Mouse (Mus musculus): Measurements from ENCODE around the gene Asxl2. TPM values are rescaled to one million over a fixed set of nuclear protein-coding genes. Genes with fewer than 3 reads are reported as not detected.

The Asxl2 gene
- total and polyA plus RNA-seq, 2 experiments from 2014 or later: 9.5 to 16.0 TPM

DNA sequence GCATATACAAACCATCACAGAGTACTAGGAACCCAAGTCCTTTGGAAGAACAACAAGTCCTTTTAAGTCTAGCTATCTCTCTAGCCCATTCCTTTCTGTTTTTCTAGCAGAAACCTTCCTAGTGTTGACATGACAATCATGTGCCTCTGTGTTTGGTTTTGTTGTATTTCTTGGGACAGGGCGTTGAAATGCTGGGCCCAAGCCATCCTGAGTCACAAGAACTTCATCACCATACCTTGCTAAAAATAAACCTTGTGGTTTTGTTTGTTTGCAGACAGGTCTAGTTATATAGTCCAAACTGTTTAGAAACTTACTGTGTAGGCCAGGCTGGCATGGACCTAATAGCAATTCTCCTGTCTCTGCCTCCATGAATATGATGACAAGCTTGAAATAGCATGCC is 3.9 kb upstream of the Asxl2 start:
- WGBS: 94% methylated on average over 1 of the region's 1 CpGs
- Histone ChIP-seq H3K4me3 (ENCODE audit: low read depth, low read length) (no peak overlapping the region), H3K9me3 (ENCODE audit: low read length) (no peaks in the 10 kb centered on the region), H3K36me3 (ENCODE audit: insufficient read depth, low read length) (no peaks in the 10 kb centered on the region), H3K4me1 (ENCODE audit: insufficient read depth, low read length) (peaks cover 5% of the 10 kb centered on the region; the same call in 1 of the 2 replicates), H3K4me2 (ENCODE audit: low read depth, low read length, poor library complexity, severe bottlenecking) (no peak overlapping the region), H3K9ac (replicated peaks; ENCODE audit: low read length, poor library complexity, severe bottlenecking) (no peak overlapping the region), H3K27ac (ENCODE audit: low read depth, low read length) (no peak overlapping the region), H3K27me3 (ENCODE audit: insufficient read depth, low read length) (no peaks in the 10 kb centered on the region)
- no peak for TF ChIP-seq CTCF (IDR thresholded peaks at IDR 0.05)
- DNase-seq (ENCODE audit: low spot score) (no peak), ATAC-seq (ENCODE audit: low FRiP score) (no peak)

DNA sequence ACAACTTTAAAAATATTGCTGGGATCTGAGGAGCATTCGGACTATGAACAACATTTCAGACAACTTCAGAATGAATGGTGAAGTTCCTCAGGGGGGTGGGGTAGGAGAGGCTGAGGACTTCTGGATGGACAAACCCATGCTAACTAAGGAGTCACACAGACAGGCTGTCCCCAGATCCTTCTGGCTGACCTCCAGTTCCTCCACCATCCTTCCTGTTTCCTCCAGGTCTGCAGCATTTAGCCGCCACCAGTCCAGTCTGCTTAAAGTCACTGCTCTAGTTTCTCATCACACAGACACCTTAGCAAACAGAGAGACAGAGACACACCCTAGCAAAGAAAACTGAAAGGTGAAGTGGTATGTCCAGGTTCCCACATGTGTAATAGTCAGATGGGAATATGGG is 2.5 kb upstream of the Asxl2 start:
- TF ChIP-seq CTCF (IDR thresholded peaks at IDR 0.05): no peak
- WGBS: 84% methylated on average over 2 of the region's 2 CpGs

GRCm38 (mm10) chr12:3425375-3426341 is 999 bp upstream of the Asxl2 start:
- Histone ChIP-seq H3K9ac (replicated peaks; ENCODE audit: low read length, poor library complexity, severe bottlenecking) (no peak overlapping the region), H3K36me3 (ENCODE audit: insufficient read depth, low read length) (no peaks in the 10 kb centered on the region), H3K4me2 (ENCODE audit: low read depth, low read length, poor library complexity, severe bottlenecking) (peak overlapping the region; percentile 51), H3K4me1 (ENCODE audit: insufficient read depth, low read length) (peaks cover 5% of the 10 kb centered on the region; the same call in 1 of the 2 replicates), H3K9me3 (ENCODE audit: low read length) (no peaks in the 10 kb centered on the region), H3K27ac (ENCODE audit: low read depth, low read length) (peak overlapping the region; percentile 67), H3K4me3 (ENCODE audit: low read depth, low read length) (peak overlapping the region; percentile 95), H3K27me3 (ENCODE audit: insufficient read depth, low read length) (no peaks in the 10 kb centered on the region)
- 46% methylated on average over 15 of the region's 15 CpGs for WGBS
- peak; percentile 72 for TF ChIP-seq CTCF (IDR thresholded peaks at IDR 0.05)
- DNase-seq (ENCODE audit: low spot score) (peak; percentile 61), ATAC-seq (ENCODE audit: low FRiP score) (peak; percentile 62; the same call in 1 of the 2 replicates)

More for the DNA sequence above, 2.5 kb upstream of the Asxl2 start:
- Histone ChIP-seq H3K27ac (ENCODE audit: low read depth, low read length) (no peak overlapping the region), H3K27me3 (ENCODE audit: insufficient read depth, low read length) (no peaks in the 10 kb centered on the region), H3K9me3 (ENCODE audit: low read length) (no peaks in the 10 kb centered on the region), H3K9ac (replicated peaks; ENCODE audit: low read length, poor library complexity, severe bottlenecking) (0 out of 2 replicates have a peak overlapping the region, but pooled peaks have one; percentile 9), H3K4me1 (ENCODE audit: insufficient read depth, low read length) (peaks cover 5% of the 10 kb centered on the region; the same call in 1 of the 2 replicates), H3K36me3 (ENCODE audit: insufficient read depth, low read length) (no peaks in the 10 kb centered on the region), H3K4me3 (ENCODE audit: low read depth, low read length) (no peak overlapping the region), H3K4me2 (ENCODE audit: low read depth, low read length, poor library complexity, severe bottlenecking) (no peak overlapping the region)
- ATAC-seq (ENCODE audit: low FRiP score) (no peak), DNase-seq (ENCODE audit: low spot score) (no peak)

DNA sequence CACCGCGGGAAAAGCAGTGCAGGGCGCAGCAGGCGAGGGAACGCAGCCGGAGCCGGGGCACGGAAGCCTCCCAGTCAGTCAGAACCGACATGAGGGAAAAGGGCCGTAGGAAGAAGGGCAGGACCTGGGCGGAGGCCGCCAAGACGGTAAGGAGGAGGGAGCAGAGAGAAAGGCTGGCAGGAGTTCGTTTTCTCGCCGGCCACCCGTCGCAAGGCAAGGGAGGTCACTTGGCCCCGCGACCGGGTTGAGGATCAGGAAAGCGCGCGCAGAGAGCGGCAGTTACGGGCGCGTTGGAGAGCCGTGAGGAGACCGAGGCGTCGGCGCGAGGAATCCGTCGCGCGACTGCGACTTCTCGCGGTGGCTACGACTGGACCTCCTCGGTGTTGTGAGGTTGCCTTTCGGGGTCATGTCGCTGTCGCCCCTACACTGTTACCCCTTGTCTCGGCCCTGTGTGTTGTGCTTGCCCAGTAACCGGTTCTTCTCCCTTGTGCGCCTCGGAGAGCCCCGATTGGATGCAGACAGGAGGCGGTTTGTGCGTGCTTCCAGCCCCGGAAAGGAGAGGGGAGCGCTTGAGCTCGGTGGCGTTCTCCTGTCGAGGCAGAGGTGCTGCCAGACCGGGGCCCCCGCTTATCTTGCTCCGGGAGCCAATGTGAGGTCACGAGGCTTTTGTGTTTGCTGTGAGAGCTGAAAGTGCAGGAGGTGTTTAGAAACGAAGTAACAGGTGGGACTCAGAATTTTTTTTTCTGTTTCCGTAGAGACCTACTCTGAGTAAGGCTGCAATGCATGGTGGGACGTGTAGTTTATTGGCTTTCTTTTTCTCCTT is 621 bp downstream of the Asxl2 start:
- DNase-seq (ENCODE audit: low spot score): peak; percentile 78
- Histone ChIP-seq H3K9me3 (ENCODE audit: low read length) (no peaks in the 10 kb centered on the region), H3K36me3 (ENCODE audit: insufficient read depth, low read length) (no peaks in the 10 kb centered on the region), H3K27ac (ENCODE audit: low read depth, low read length) (peak overlapping the region; percentile 99), H3K4me2 (ENCODE audit: low read depth, low read length, poor library complexity, severe bottlenecking) (peak overlapping the region; percentile 51), H3K9ac (replicated peaks; ENCODE audit: low read length, poor library complexity, severe bottlenecking) (peak overlapping the region; percentile 96), H3K27me3 (ENCODE audit: insufficient read depth, low read length) (no peaks in the 10 kb centered on the region), H3K4me3 (ENCODE audit: low read depth, low read length) (peak overlapping the region; percentile 95), H3K4me1 (ENCODE audit: insufficient read depth, low read length) (peaks cover 5% of the 10 kb centered on the region; the same call in 1 of the 2 replicates)
- under 1% methylated on average over 63 of the region's 65 CpGs for WGBS
- TF ChIP-seq CTCF (IDR thresholded peaks at IDR 0.05): peak; percentile 7; the same call in 1 of the 2 replicates
- ATAC-seq (ENCODE audit: low FRiP score): peak; percentile 50

DNA sequence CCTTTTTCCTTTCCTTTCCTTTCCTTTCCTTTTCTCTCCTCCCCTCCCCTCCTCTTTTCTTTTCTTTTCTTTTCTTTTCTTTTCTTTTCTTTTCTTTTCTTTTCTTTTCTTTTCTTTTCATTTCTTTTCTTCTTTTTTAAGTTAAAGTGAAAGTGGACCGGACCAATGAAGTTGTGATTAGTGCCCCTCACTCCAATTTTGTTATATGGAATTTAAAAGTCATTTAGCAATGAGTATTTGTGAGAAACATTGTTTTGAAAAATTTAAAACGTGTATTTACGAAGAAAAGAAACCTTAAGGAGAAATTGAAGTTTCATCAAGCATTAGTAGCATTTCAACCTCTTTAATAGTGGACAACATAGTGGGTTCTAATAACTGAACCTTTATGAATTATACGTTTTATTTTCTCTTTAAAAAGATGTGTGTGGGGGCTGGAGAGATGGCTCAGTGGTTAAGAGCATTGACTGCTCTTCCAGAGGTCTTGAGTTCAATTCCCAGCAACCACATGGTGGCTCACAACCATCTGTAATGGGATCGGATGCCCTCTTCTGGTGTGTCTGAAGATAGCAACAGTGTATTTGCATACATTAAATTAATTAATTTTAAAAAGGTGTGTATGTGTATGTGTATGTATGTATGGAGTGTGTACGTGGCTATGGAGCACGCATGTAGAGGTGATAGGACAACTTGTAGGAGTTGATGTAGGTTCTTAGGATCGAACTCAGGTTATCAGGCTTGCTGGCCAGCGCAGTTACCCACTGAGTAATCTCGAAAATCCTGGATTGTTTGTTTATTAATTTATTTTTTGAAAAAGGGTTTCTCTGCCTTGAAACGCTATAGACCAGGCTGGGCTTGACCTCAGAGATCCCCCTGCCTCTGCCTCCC is 1.5 kb downstream of the Asxl2 start:
- 70% methylated on average over 11 of the region's 11 CpGs for WGBS
- peak; percentile 30; the same call in 1 of the 2 replicates for TF ChIP-seq CTCF (IDR thresholded peaks at IDR 0.05)
- ATAC-seq (ENCODE audit: low FRiP score): no peak
- Histone ChIP-seq H3K27ac (ENCODE audit: low read depth, low read length) (no peak overlapping the region), H3K4me1 (ENCODE audit: insufficient read depth, low read length) (peaks cover 5% of the 10 kb centered on the region; the same call in 1 of the 2 replicates), H3K4me3 (ENCODE audit: low read depth, low read length) (peak overlapping the region; percentile 95), H3K27me3 (ENCODE audit: insufficient read depth, low read length) (no peaks in the 10 kb centered on the region), H3K36me3 (ENCODE audit: insufficient read depth, low read length) (no peaks in the 10 kb centered on the region), H3K9me3 (ENCODE audit: low read length) (no peaks in the 10 kb centered on the region), H3K9ac (replicated peaks; ENCODE audit: low read length, poor library complexity, severe bottlenecking) (no peak overlapping the region), H3K4me2 (ENCODE audit: low read depth, low read length, poor library complexity, severe bottlenecking) (peak overlapping the region; percentile 51)
- DNase-seq (ENCODE audit: low spot score): no peak
